Mouse (Mus musculus) liver, adult 2 months (tissue): ENCODE data around the gene Zfp68. TPM values are rescaled to one million over a fixed set of nuclear protein-coding genes. Genes with fewer than 3 reads are reported as not detected.

Experiments
- DNase-seq: peaks from one replicate; pipeline ENCODE4 v3.0.0-alpha.2; 2011; ENCODE audit warnings: low read depth, low spot score; ENCODE audit errors: extremely low read depth
- H3K27ac ChIP-seq: fragments of 200-500 bp; replicated peaks from 2 replicates; pipeline ENCODE4 v1.5.1; 2012; ENCODE audit warnings: low read depth, mild to moderate bottlenecking, control low read depth, inconsistent platforms, low read length; ENCODE audit not compliant: insufficient read depth
- H3K27me3 ChIP-seq: fragments of 200-500 bp; 2 replicates; pipeline ENCODE4 v1.6.1; 2012; ENCODE audit warnings: mild to moderate bottlenecking, moderate library complexity, low read length, inconsistent platforms; ENCODE audit not compliant: control insufficient read depth, insufficient read depth
- H3K36me3 ChIP-seq: fragments of 200-500 bp; 2 replicates; pipeline ENCODE4 v1.6.1; 2012; ENCODE audit warnings: low read length, inconsistent platforms; ENCODE audit not compliant: control insufficient read depth, insufficient read depth
- H3K4me1 ChIP-seq: fragments of 200-500 bp; 2 replicates; pipeline ENCODE4 v1.6.1; 2011; ENCODE audit warnings: low read length; ENCODE audit not compliant: control insufficient read depth, insufficient read depth
- H3K4me3 ChIP-seq: fragments of 200-500 bp; 2 replicates; pipeline ENCODE4 v1.5.1; 2011; ENCODE audit warnings: low read depth, mild to moderate bottlenecking, control low read depth, low read length, moderate library complexity; ENCODE audit not compliant: insufficient read depth
- H3K79me2 ChIP-seq: fragments of 200-500 bp; 2 replicates; pipeline ENCODE4 v1.6.1; 2012; ENCODE audit warnings: inconsistent platforms, mild to moderate bottlenecking, low read length, moderate library complexity; ENCODE audit not compliant: control insufficient read depth, insufficient read depth
- H3K9ac ChIP-seq: fragments of 200-500 bp; 2 replicates; pipeline ENCODE4 v1.6.1; 2012; ENCODE audit warnings: low read depth, mild to moderate bottlenecking, control low read depth, inconsistent platforms, low read length
- CTCF ChIP-seq: fragments of 200-500 bp; IDR thresholded peaks from 2 replicates; pipeline ENCODE4 v1.5.1; 2011; ENCODE audit warnings: low read depth, low read length, control low read depth
- POLR2A ChIP-seq: fragments of 200-500 bp; IDR thresholded peaks from 2 replicates; pipeline ENCODE4 v1.6.1; 2011; ENCODE audit warnings: low read length, control low read depth; ENCODE audit not compliant: insufficient read depth; ENCODE audit errors: extremely low read depth
- WGBS: fragments of 180-500 bp; shearing (Covaris S2); methylation state at CpG from one replicate; pipeline ENCODE4 v1.1.7; 2018; 5-methylcytosine and 5-hydroxymethylcytosine counted together
- polyA plus RNA-seq: library from polyadenylated mRNA; depleted of rRNA; stranded (reverse); fragments of >200 nt; gene quantifications from 2 replicates; pipeline ENCODE4 v1.2.3, GENCODE M21; 2012; rRNA removed
- total RNA-seq: library from RNA; depleted of rRNA; stranded (reverse); fragments of >200 nt; gene quantifications from 2 replicates; pipeline ENCODE4 v1.2.3, GENCODE M21; 2014; rRNA removed

Zfp68 gene
- total RNA-seq (14.5 and 15.3 TPM in 2 replicates), polyA plus RNA-seq (3.3 TPM in 2 replicates)

- Histone ChIP-seq H3K4me3 (peak within 1 kb of the TSS; percentile 67), H3K27ac (peak within 1 kb of the TSS; percentile 42), H3K36me3 (peaks cover 26% of the 10 kb centered on the region), H3K4me1 (peaks cover 8% of the 10 kb centered on the region), H3K27me3 (no peaks in the 10 kb centered on the region), H3K9ac (peak within 1 kb of the TSS; percentile 84), H3K79me2 (peaks cover 14% of the 10 kb centered on the region)
- peak; percentile 90 for TF ChIP-seq POLR2A
- peak; percentile 60 for TF ChIP-seq CTCF
- under 1% methylated on average over 43 of the region's 43 CpGs for WGBS
- DNase-seq = peak; percentile 93
Measured at GRCm38 (mm10) chr5:138619211-138620128, at the start of gene Zfp68. TSS of gene Zfp68 (minus strand) at chr5:138619761.

GRCm38 (mm10) chr5:138658922-138659321, 39.4 kb upstream of the Zfp68 start:
- H3K79me2 ChIP-seq = no peaks in the 10 kb centered on the region
- peak; percentile 72 for TF ChIP-seq CTCF
- no peak for TF ChIP-seq POLR2A
- no peaks in the 10 kb centered on the region for H3K27me3 ChIP-seq
- no peaks in the 10 kb centered on the region for H3K36me3 ChIP-seq
- H3K4me3 ChIP-seq = no peak overlapping the region
- WGBS = 13% methylated on average over 5 of the region's 5 CpGs
- H3K4me1 ChIP-seq = no peaks in the 10 kb centered on the region
- no peak overlapping the region for H3K9ac ChIP-seq
- H3K27ac ChIP-seq = no peak overlapping the region
- DNase-seq = peak; percentile 56

- Histone ChIP-seq H3K36me3 (no peaks in the 10 kb centered on the region), H3K27me3 (no peaks in the 10 kb centered on the region), H3K4me1 (no peaks in the 10 kb centered on the region), H3K4me3 (no peak overlapping the region), H3K9ac (no peak overlapping the region), H3K27ac (no peak overlapping the region), H3K79me2 (no peaks in the 10 kb centered on the region)
- TF ChIP-seq POLR2A = no peak
- peak; percentile 42; the same call in 1 of the 2 replicates for TF ChIP-seq CTCF
- WGBS = 18% methylated on average over 6 of the region's 6 CpGs
- peak; percentile 59 for DNase-seq
Measured at GRCm38 (mm10) chr5:138657854-138658253, 38.3 kb upstream of the Zfp68 start.

- TF ChIP-seq POLR2A (no peak), CTCF (no peak)
- no peak for DNase-seq
- no peaks in the 10 kb centered on the region for H3K4me1 ChIP-seq
- WGBS = 90% methylated on average over 3 of the region's 3 CpGs
- no peaks in the 10 kb centered on the region for H3K36me3 ChIP-seq
- H3K79me2 ChIP-seq = no peaks in the 10 kb centered on the region
- no peak overlapping the region for H3K9ac ChIP-seq
- no peak overlapping the region for H3K27ac ChIP-seq
- no peaks in the 10 kb centered on the region for H3K27me3 ChIP-seq
- no peak overlapping the region for H3K4me3 ChIP-seq
Measured at GRCm38 (mm10) chr5:138657407-138657806, 37.8 kb upstream of the Zfp68 start.

GRCm38 (mm10) chr5:138656477-138657156, 37.1 kb upstream of the Zfp68 start:
- Histone ChIP-seq H3K27ac (no peak overlapping the region), H3K27me3 (no peaks in the 10 kb centered on the region), H3K4me1 (no peaks in the 10 kb centered on the region), H3K79me2 (no peaks in the 10 kb centered on the region), H3K9ac (no peak overlapping the region), H3K4me3 (no peak overlapping the region), H3K36me3 (no peaks in the 10 kb centered on the region)
- TF ChIP-seq CTCF (peak; percentile 58), POLR2A (no peak)
- WGBS = 24% methylated on average over 2 of the region's 2 CpGs
- DNase-seq = peak; percentile 42
